Mouse (Mus musculus) bone marrow, adult 2 months (tissue): ENCODE results near the gene Akt2.

Experiments
- CTCF ChIP-seq: fragments of 200-500 bp; IDR thresholded peaks from 2 replicates; pipeline ENCODE4 v1.5.1; 2011; ENCODE audit warnings: low read length, control low read depth; ENCODE audit not compliant: control insufficient read depth, insufficient read depth
- POLR2A ChIP-seq: fragments of 200-500 bp; IDR thresholded peaks from 2 replicates; pipeline ENCODE4 v1.6.1; 2011; ENCODE audit warnings: low read depth, mild to moderate bottlenecking, control low read depth, low read length, borderline replicate concordance; ENCODE audit not compliant: control insufficient read depth

GRCm38 (mm10) chr7:27633166-27633565, 41.8 kb downstream of the Akt2 start:
- TF ChIP-seq CTCF (no peak), POLR2A (no peak)
